21 mouse cellular contexts compared by ENCODE assay signal in the genomic region with DNA sequence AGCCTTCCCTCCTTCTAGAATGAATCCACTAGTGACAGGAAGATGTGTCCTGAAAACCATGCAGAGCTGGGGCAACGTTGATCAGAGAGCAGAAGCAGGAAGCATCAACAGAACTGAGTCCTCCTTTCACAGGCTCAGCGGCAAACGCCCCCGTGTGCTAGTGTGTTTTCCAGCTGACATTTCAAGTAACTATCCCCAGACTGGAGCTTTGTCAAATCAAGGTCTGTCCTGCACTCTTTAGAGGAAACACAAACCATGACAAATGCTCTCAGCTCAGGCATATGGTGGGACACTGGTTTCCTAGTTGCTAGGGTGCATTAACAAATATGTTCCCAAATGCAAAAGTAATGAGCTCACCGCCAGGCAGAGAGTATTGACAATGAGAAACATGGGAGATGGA. TPM values are rescaled to one million over a fixed set of nuclear protein-coding genes. Genes with fewer than 3 reads are reported as not detected.
DNase-seq lines count a peak whose midpoint lies in the region; ATAC-seq lines count a peak whose summit lies in the region.
"Had no signal": no experiment of that assay in that cellular context is flagged by ENCODE, and none has a peak within 500 bp of the region (broad histone marks: within the 10 kb centered on the region; RNA-seq: fewer than 3 reads in every experiment).

No protein-coding gene starts in this region.

- no peaks in the 10 kb centered on the region for H3K27me3 ChIP-seq in midbrain, embryonic 11.5 days (ENCODE audit: control insufficient read depth, insufficient read depth, low read length)
- no peaks in the 10 kb centered on the region for H3K27me3 ChIP-seq in midbrain, embryonic 13.5 days
- H3K27me3 ChIP-seq: CH12.LX; heart, embryonic 15.5 days; neural tube, embryonic 12.5 days had no signal

- H3K36me3 ChIP-seq in midbrain, embryonic 11.5 days (ENCODE audit: control insufficient read depth, insufficient read depth, low read length), result no peaks in the 10 kb centered on the region
- no peaks in the 10 kb centered on the region for H3K36me3 ChIP-seq in midbrain, embryonic 13.5 days
- H3K36me3 ChIP-seq: heart, embryonic 15.5 days; limb, embryonic 10.5 days; neural tube, embryonic 12.5 days had no signal

- no peak overlapping the region for H3K27ac ChIP-seq in midbrain, embryonic 11.5 days (ENCODE audit: low read depth, low read length)
- H3K27ac ChIP-seq in midbrain, embryonic 13.5 days, result no peak overlapping the region
- H3K27ac ChIP-seq in brown adipose tissue, adult 24 weeks (replicated peaks; ENCODE audit: low read depth, low read length), result 0 out of 2 replicates have a peak overlapping the region, but pooled peaks have one; percentile 16
- H3K27ac ChIP-seq: heart, embryonic 15.5 days; limb, embryonic 10.5 days; neural tube, embryonic 12.5 days had no signal

- no peak overlapping the region for H3K4me3 ChIP-seq in midbrain, embryonic 11.5 days (ENCODE audit: low read depth, low read length)
- H3K4me3 ChIP-seq in midbrain, embryonic 13.5 days (replicated peaks), result no peak overlapping the region
- H3K4me3 ChIP-seq in brown adipose tissue, adult 24 weeks (ENCODE audit: insufficient read depth, low read depth, low read length), result no peak overlapping the region
- H3K4me3 ChIP-seq: erythroblast, embryonic 14.5 days; heart, embryonic 15.5 days; limb, embryonic 10.5 days; neural tube, embryonic 12.5 days had no signal

- WGBS in midbrain, embryonic 11.5 days, result 51% methylated on average over 5 of the region's 5 CpGs
- 37% methylated on average over 5 of the region's 5 CpGs for WGBS in midbrain, embryonic 13.5 days

- 0 out of 2 replicates have a peak, but pooled peaks have one; percentile 42 for ATAC-seq in midbrain, embryonic 11.5 days (ENCODE audit: low FRiP score)
- ATAC-seq in midbrain, embryonic 13.5 days, result no peak
- ATAC-seq: forebrain, embryonic 14.5 days had no signal

- H3K9ac ChIP-seq in midbrain, embryonic 11.5 days (ENCODE audit: low read length), result no peak overlapping the region
- H3K9ac ChIP-seq in midbrain, embryonic 13.5 days (replicated peaks), result no peak overlapping the region
- H3K9ac ChIP-seq: heart, embryonic 15.5 days; neural tube, embryonic 12.5 days had no signal

- peak; percentile 5 for DNase-seq in embryo, embryonic 10 days (ENCODE audit: low spot score)
- no peak for DNase-seq in embryo, embryonic 9.5 days (ENCODE audit: extremely low spot score)
- DNase-seq in midbrain, embryonic 11.5 days (ENCODE audit: low spot score, missing footprints), result peak; percentile 84
- DNase-seq in layer of hippocampus, adult 9-11 months, result peak; percentile 83
- no peak for DNase-seq in adrenal gland, postnatal 4 days (ENCODE audit: low spot score in 2 of 2)
- no peak for DNase-seq in kidney, postnatal 10 days
- DNase-seq: adrenal gland, adult 8-10 months; cerebellum, adult 9-10 months; heart, adult 18-20 months; lung, adult 2 months; lung, postnatal 4 days; thymus, postnatal 36 days had no signal

- no peak overlapping the region for H3K4me2 ChIP-seq in midbrain, embryonic 11.5 days
- H3K4me2 ChIP-seq in midbrain, embryonic 13.5 days (replicated peaks), result no peak overlapping the region
- H3K4me2 ChIP-seq: heart, embryonic 15.5 days; liver, embryonic 11.5 days; neural tube, embryonic 12.5 days had no signal

- H3K4me1 ChIP-seq in midbrain, embryonic 11.5 days (ENCODE audit: control insufficient read depth, insufficient read depth, low read length), result peaks cover 3% of the 10 kb centered on the region; the same call in 1 of the 2 replicates
- H3K4me1 ChIP-seq in midbrain, embryonic 13.5 days (replicated peaks), result peaks cover 4% of the 10 kb centered on the region; the same call in 1 of the 2 replicates
- no peaks in the 10 kb centered on the region; the same call in 1 of the 2 replicates for H3K4me1 ChIP-seq in brown adipose tissue, adult 24 weeks (ENCODE audit: control insufficient read depth, insufficient read depth, insufficient read length, low read length)
- H3K4me1 ChIP-seq: limb, embryonic 10.5 days; neural tube, embryonic 12.5 days had no signal

- no peaks in the 10 kb centered on the region for H3K9me3 ChIP-seq in midbrain, embryonic 11.5 days (ENCODE audit: control insufficient read depth, low read length)
- no peaks in the 10 kb centered on the region for H3K9me3 ChIP-seq in midbrain, embryonic 13.5 days
- H3K9me3 ChIP-seq: heart, embryonic 15.5 days; limb, embryonic 10.5 days; neural tube, embryonic 12.5 days had no signal

RNA-seq across cellular contexts. Expression of a gene that starts 10.6 kb away (rescaled TPM):
- 19.3 and 20.4 TPM in 2 replicates for polyA plus RNA-seq in midbrain, embryonic 11.5 days (2014; fragmentation: Nextera tagmentation; extraction: Ambion mirVana)
- 25.4 and 25.5 TPM in 2 replicates for polyA plus RNA-seq in midbrain, embryonic 13.5 days (2015; fragmentation: Nextera tagmentation; extraction: Ambion mirVana)
- polyA plus RNA-seq in brown adipose tissue, adult 24 weeks (2012; ENCODE audit: insufficient read depth, insufficient read length, missing spikeins), result 35.7 and 36.5 TPM in 2 replicates
- 1 to 10 TPM; 3.9 to 4.9 TPM for total RNA-seq in adrenal gland, postnatal 4 days (2021)

RNA-seq across cellular contexts. Expression of a gene that starts 51.2 kb away (rescaled TPM):
- 48.1 and 51.9 TPM in 2 replicates for polyA plus RNA-seq in midbrain, embryonic 11.5 days (2014; fragmentation: Nextera tagmentation; extraction: Ambion mirVana)
- polyA plus RNA-seq in midbrain, embryonic 13.5 days (2015; fragmentation: Nextera tagmentation; extraction: Ambion mirVana), result 88.3 and 92.5 TPM in 2 replicates
- 265 and 375 TPM in 2 replicates for polyA plus RNA-seq in brown adipose tissue, adult 24 weeks (2012; ENCODE audit: insufficient read depth, insufficient read length, missing spikeins)
- total RNA-seq in adrenal gland, postnatal 4 days (2021), result 10 to 100 TPM; 40.5 to 44.0 TPM

Comparison
In these comparisons a context has a peak if more than half of its experiments do, and no peak if none do; other contexts are left out.
1. DNase-seq: peak in embryo, embryonic 10 days (single experiment), midbrain, embryonic 11.5 days (single experiment) and layer of hippocampus, adult 9-11 months (single experiment); none in embryo, embryonic 9.5 days (single experiment), adrenal gland, postnatal 4 days (0 of 2) and kidney, postnatal 10 days (single experiment).